Comparison of ENCODE assay signal across 8 mouse cellular contexts in the genomic region with DNA sequence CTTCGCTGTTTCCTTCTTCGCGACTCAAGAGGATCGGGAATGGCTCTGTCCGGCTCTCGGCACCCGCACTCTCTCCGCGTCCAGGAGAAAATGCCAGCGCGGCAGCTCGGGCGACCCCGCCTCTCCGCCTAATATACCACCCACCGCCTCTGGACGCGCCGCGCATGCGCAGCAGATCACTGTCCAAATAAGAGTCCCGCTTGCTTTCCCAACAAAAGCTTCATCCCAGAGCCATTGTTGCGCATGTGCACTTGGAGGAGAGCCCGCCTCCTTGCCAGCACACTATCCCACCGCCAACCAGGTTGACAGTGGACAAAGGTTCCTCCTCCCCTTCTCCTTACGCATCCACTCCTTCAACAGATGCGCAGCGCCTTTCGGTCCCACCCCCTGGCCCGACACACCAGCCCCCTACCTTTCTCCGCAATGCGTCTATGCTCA. TPM values are rescaled to one million over a fixed set of nuclear protein-coding genes. Genes with fewer than 3 reads are reported as not detected.
A peak's percentile ranks its signal among the peaks of the same experiment; 100 is the strongest.
DNase-seq lines count a peak whose midpoint lies in the region; ATAC-seq and TF ChIP-seq lines count a peak whose summit lies in the region.

A gene (minus strand): TSS at position 226 of the 438 bp plus-strand sequence.

- H3K4me1 ChIP-seq in MEL (ENCODE audit: control insufficient read depth in 1 of 2, insufficient read depth in 2 of 2, low read length in 2 of 2), result peaks cover 0 to 3% of the 10 kb centered on the region in 2 experiments; a peak in 2 of 4 replicates
- peaks cover 27% of the 10 kb centered on the region for H3K4me1 ChIP-seq in forebrain, embryonic 16.5 days (replicated peaks; ENCODE audit: control insufficient read depth, insufficient read depth, low read length)

- no peaks in the 10 kb centered on the region for H3K9me3 ChIP-seq in MEL (replicated peaks; ENCODE audit: insufficient read depth, low read length)
- H3K9me3 ChIP-seq in forebrain, embryonic 16.5 days (ENCODE audit: control insufficient read depth, low read length), result no peaks in the 10 kb centered on the region

- peak within 1 kb of the TSS; percentile 56 for H3K9ac ChIP-seq in MEL (ENCODE audit: control insufficient read depth, low read depth, low read length, poor library complexity, severe bottlenecking)
- peak within 1 kb of the TSS; percentile 87 for H3K9ac ChIP-seq in forebrain, embryonic 16.5 days (replicated peaks; ENCODE audit: low read depth, low read length)

- 20% methylated on average over 29 of the region's 32 CpGs for WGBS in forebrain, embryonic 16.5 days

- no peak within 1 kb of the TSS; the same call in 1 of the 2 replicates for H3K27ac ChIP-seq in MEL (ENCODE audit: control insufficient read depth, low read depth, low read length)
- peak within 1 kb of the TSS; percentile 92 for H3K27ac ChIP-seq in forebrain, embryonic 16.5 days (ENCODE audit: low read length)

- H3K4me3 ChIP-seq in MEL (ENCODE audit: control insufficient read depth in 1 of 2, insufficient read depth in 1 of 2, low read depth in 2 of 2, low read length in 2 of 2), result peak within 1 kb of the TSS; percentile 70 to 88
- peak within 1 kb of the TSS; percentile 65 for H3K4me3 ChIP-seq in forebrain, embryonic 16.5 days (replicated peaks; ENCODE audit: low read length)

- no peaks in the 10 kb centered on the region for H3K27me3 ChIP-seq in MEL (ENCODE audit: control insufficient read depth in 1 of 2, insufficient read depth in 2 of 2, low read length in 2 of 2)
- no peaks in the 10 kb centered on the region for H3K27me3 ChIP-seq in forebrain, embryonic 16.5 days (replicated peaks; ENCODE audit: control insufficient read depth, insufficient read depth, low read length)

- intact Hi-C loops in heart, postnatal 25 days (cut with DNase I), result loop anchor here (5.0 kb wide), 1 partner anchor 170 kb away; no protein-coding TSS in a partner anchor

- H3K4me2 ChIP-seq in forebrain, embryonic 16.5 days (ENCODE audit: low read length), result peak within 1 kb of the TSS; percentile 58

- H3K36me3 ChIP-seq in MEL (ENCODE audit: control insufficient read depth in 1 of 2, insufficient read depth in 2 of 2, low read length in 2 of 2), result peaks cover 0 to 3% of the 10 kb centered on the region in 2 experiments; a peak in 2 of 4 replicates
- H3K36me3 ChIP-seq in forebrain, embryonic 16.5 days (ENCODE audit: control insufficient read depth, insufficient read depth), result peaks cover 3% of the 10 kb centered on the region; the same call in 1 of the 2 replicates

- TF ChIP-seq RAD21 in MEL (IDR thresholded peaks at IDR 0.05; ENCODE audit: low read depth, low read length), result no peak

- TF ChIP-seq EP300 in MEL (IDR thresholded peaks at IDR 0.05; ENCODE audit: low read depth in 1 of 2, low read length in 2 of 2), result no peak

- DNase-seq in MEL (ENCODE audit: low read depth, low spot score), result peak; percentile 94
- DNase-seq in cerebellum, adult 11 months, result peak; percentile 91
- peak; percentile 86 for DNase-seq in heart, postnatal 25 days (ENCODE audit: low spot score)
- peak; percentile 89 to 93 for DNase-seq in layer of hippocampus, adult 18-20 months (ENCODE audit: low spot score in 2 of 2)
- DNase-seq in lung, adult 18-20 months, result peak; percentile 93 to 95
- DNase-seq in ovary, adult 18-20 months (ENCODE audit: low spot score), result peak; percentile 95
- peak; percentile 51 for DNase-seq in thymus, postnatal 14 days

- no peaks in the 10 kb centered on the region for H3K79me2 ChIP-seq in MEL (ENCODE audit: control insufficient read depth, insufficient read depth, low read length, poor library complexity)

- 0 out of 4 replicates have a peak, but pooled peaks of 1 of the 2 experiments have one; percentile 36 for TF ChIP-seq POLR2A in MEL (IDR thresholded peaks at IDR 0.05; ENCODE audit: control insufficient read depth in 1 of 2, insufficient read depth in 1 of 2, low read depth in 1 of 2, low read length in 2 of 2, poor library complexity in 1 of 2)

- TF ChIP-seq CTCF in MEL (IDR thresholded peaks at IDR 0.05 in 2 of 3, conservative IDR thresholded peaks at IDR 0.05 in 1 of 3; ENCODE audit: control insufficient read depth in 1 of 3, insufficient read depth in 1 of 3, low read depth in 2 of 3, low read length in 3 of 3, poor library complexity in 1 of 3, severe bottlenecking in 1 of 3), result no peak

- peak; percentile 87 for ATAC-seq in forebrain, embryonic 16.5 days

TF ChIP-seq in MEL, 35 proteins besides CTCF, POLR2A, EP300 and RAD21:
- TF ChIP-seq TAL1 (IDR thresholded peaks at IDR 0.05; ENCODE audit: low read length) (no peak), ZKSCAN1 (IDR thresholded peaks at IDR 0.05; ENCODE audit: low read depth, low read length) (no peak), CHD1 (IDR thresholded peaks at IDR 0.05; ENCODE audit: low read depth, low read length) (no peak), GABPA (IDR thresholded peaks at IDR 0.05; ENCODE audit: low read depth, low read length) (no peak), MXI1 (IDR thresholded peaks at IDR 0.05; ENCODE audit: low read depth, low read length) (no peak), MYC (IDR thresholded peaks at IDR 0.05; ENCODE audit: low read depth, low read length) (no peak), TBP (IDR thresholded peaks at IDR 0.05; ENCODE audit: low read depth, low read length) (0 out of 2 replicates have a peak, but pooled peaks have one; percentile 18), KAT2A (conservative IDR thresholded peaks at IDR 0.05; ENCODE audit: low read depth, low read length) (no peak), RCOR1 (IDR thresholded peaks at IDR 0.05; ENCODE audit: low read depth, low read length) (no peak), ETS1 (IDR thresholded peaks at IDR 0.05; ENCODE audit: low read depth, low read length) (no peak), ELF1 (IDR thresholded peaks at IDR 0.05; ENCODE audit: low read depth, low read length) (no peak), USF1 (IDR thresholded peaks at IDR 0.05; ENCODE audit: low read depth, low read length) (no peak), NRF1 (IDR thresholded peaks at IDR 0.05; ENCODE audit: insufficient read depth, low read depth, low read length, poor library complexity, severe bottlenecking) (peak; percentile 92), JUND (IDR thresholded peaks at IDR 0.05; ENCODE audit: low read depth, low read length) (no peak), ZMIZ1 (IDR thresholded peaks at IDR 0.05; ENCODE audit: low read depth, low read length) (no peak), MYB (IDR thresholded peaks at IDR 0.05; ENCODE audit: low read depth, low read length) (no peak), CHD2 (IDR thresholded peaks at IDR 0.05; ENCODE audit: low read length) (no peak), NELFE (IDR thresholded peaks at IDR 0.05; ENCODE audit: low read depth, low read length) (peak; percentile 52; the same call in 1 of the 2 replicates), TCF12 (IDR thresholded peaks at IDR 0.05; ENCODE audit: low read depth, low read length) (no peak), ZC3H11A (IDR thresholded peaks at IDR 0.05; ENCODE audit: low read depth, low read length) (no peak), POLR2AphosphoS5 (IDR thresholded peaks at IDR 0.05; ENCODE audit: borderline replicate concordance, low read depth, low read length) (no peak), UBTF (IDR thresholded peaks at IDR 0.05; ENCODE audit: borderline replicate concordance, insufficient read depth, low read depth, low read length) (no peak), USF2 (IDR thresholded peaks at IDR 0.05; ENCODE audit: borderline replicate concordance in 1 of 2, insufficient read depth in 1 of 2, low read depth in 1 of 2, low read length in 2 of 2) (no peak), MEF2A (IDR thresholded peaks at IDR 0.05; ENCODE audit: extremely low read depth, insufficient replicate concordance, low read depth, low read length, poor library complexity, severe bottlenecking) (no peak), ZNF384 (IDR thresholded peaks at IDR 0.05; ENCODE audit: low read depth, low read length) (no peak), MAZ (IDR thresholded peaks at IDR 0.05; ENCODE audit: low read depth, low read length) (no peak), POLR2AphosphoS2 (IDR thresholded peaks at IDR 0.05; ENCODE audit: low read length) (no peak), MAFK (IDR thresholded peaks at IDR 0.05; ENCODE audit: borderline replicate concordance, low read depth, low read length) (no peak), MAX (IDR thresholded peaks at IDR 0.05; ENCODE audit: low read length) (no peak), E2F4 (IDR thresholded peaks at IDR 0.05; ENCODE audit: borderline replicate concordance, low read depth, low read length) (no peak), HCFC1 (IDR thresholded peaks at IDR 0.05; ENCODE audit: low read depth, low read length) (peak; percentile 39; the same call in 1 of the 2 replicates), SMC3 (IDR thresholded peaks at IDR 0.05; ENCODE audit: low read depth, low read length) (no peak)

RNA-seq across cellular contexts. Expression of the gene that starts here (rescaled TPM):
- 12.1 and 12.9 TPM in 2 replicates for total RNA-seq in MEL (2012; rRNA removed)
- polyA plus RNA-seq in MEL (2012; ENCODE audit: insufficient read depth in 1 of 2, insufficient read length in 2 of 2, low read depth in 1 of 2, low replicate concordance in 2 of 2, missing spikeins in 1 of 2), result 10 to 100 TPM in 1 of 2 experiments, not detected in 1; 30.4 TPM
- polyA plus RNA-seq in forebrain, embryonic 16.5 days (2015; fragmentation: Nextera tagmentation; extraction: Ambion mirVana), result 978 and 998 TPM in 2 replicates
- 100 to 1,000 TPM in 1 of 2 experiments, 10 to 100 TPM in 1; 96.9 to 102 TPM for total RNA-seq in heart, postnatal 25 days (2021)
- 100 to 1,000 TPM; 525 to 550 TPM for total RNA-seq in layer of hippocampus, adult 18-20 months (2021)

Comparison
In these comparisons a context has a peak if more than half of its experiments do, and no peak if none do; other contexts are left out.
1. RNA of the gene that starts here (total RNA-seq): 525 to 550 TPM in layer of hippocampus, adult 18-20 months; 96.9 to 102 TPM in heart, postnatal 25 days and 12.1 to 12.9 TPM in MEL; every median in the first group is over 4 times any median in the second.
2. RNA of the gene that starts here (polyA plus RNA-seq): 978 to 998 TPM in forebrain, embryonic 16.5 days; 30.4 TPM in MEL; every median in the first group is over 10 times any median in the second.
3. Peak in every context shown above with its lines, with median percentiles within 50 percentile points of each other: DNase-seq.